Mouse (Mus musculus): ENCODE measurements around the gene Dhx30. TPM values are rescaled to one million over a fixed set of nuclear protein-coding genes. Genes with fewer than 3 reads are reported as not detected.
A peak's percentile ranks its signal among the peaks of the same experiment; 100 is the strongest.
"Not testable (repeated sequence)": the region's sequence is repeated elsewhere in the genome, so short reads cannot be mapped to it uniquely, and the experiment has no call there.

The Dhx30 gene
- polyA plus RNA-seq, 1 experiment from 2014 or later = 92.7 TPM

DNA sequence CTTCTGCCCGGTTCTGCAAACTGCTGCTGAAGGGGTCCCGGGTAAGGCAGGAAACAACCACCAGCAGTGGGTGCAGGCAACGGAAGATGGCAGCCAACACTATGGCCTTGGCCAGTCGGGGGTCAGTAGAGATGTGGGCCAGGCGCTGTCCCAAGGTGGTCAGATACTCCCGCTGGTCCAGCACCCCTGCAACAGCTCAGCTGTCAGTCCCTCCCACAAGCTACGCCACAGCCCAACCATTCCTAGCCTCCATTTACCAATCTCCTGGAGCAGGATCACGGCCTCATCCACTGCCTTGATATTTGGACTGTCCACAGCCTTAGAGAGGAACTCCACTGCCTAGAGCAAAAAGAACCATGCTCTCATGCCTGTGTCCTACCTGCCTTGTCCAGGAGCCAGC lies 31.9 kb downstream of the Dhx30 start:
- no peaks in the 10 kb centered on the region for H3K4me1 ChIP-seq (replicated peaks)
- H3K4me2 ChIP-seq (replicated peaks) = no peak overlapping the region
- 93% methylated on average over 8 of the region's 8 CpGs for WGBS
- no peak for ATAC-seq
- H3K27ac ChIP-seq = no peak overlapping the region
- no peak overlapping the region for H3K9ac ChIP-seq
- no peaks in the 10 kb centered on the region for H3K27me3 ChIP-seq (replicated peaks)
- H3K4me3 ChIP-seq (replicated peaks) = no peak overlapping the region
- H3K36me3 ChIP-seq = peaks cover 66% of the 10 kb centered on the region
- H3K9me3 ChIP-seq = no peaks in the 10 kb centered on the region

DNA sequence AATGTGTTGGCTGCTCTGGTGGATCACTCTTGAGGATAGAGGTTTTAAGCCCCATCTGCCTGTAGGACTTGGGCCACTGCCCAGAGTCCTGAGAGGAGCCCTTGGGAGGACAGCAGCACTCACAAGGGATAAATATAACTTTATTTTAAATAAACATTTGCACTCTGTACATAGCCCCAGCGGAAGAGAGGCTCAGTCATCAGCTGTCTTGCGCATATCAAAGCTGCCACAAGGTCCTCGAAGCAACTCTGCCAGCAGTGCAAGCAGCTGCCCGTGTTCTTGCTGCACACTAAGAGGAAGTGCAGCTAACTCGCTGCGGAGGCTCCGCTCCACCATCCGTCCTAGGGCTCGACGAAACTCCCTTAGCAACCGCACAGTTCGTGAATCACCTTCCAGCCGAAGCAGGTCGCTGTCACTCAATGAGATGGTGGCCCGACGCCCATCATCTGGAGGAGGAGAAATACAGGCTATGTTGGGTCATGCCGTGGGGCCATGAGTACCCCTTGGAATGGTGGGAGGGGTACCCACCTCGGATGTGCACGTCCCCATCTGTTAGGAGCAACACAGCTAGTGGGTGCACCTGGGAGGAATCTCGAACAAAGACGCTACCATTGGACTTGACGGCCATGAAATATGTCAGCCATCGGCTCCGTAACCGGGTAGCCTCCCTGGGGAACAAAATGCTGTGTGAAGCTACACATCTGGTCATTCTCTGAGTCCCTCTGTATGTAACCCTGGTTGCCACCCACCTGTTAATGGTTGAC lies 33.2 kb downstream of the Dhx30 start:
- Histone ChIP-seq H3K4me2 (replicated peaks) (no peak overlapping the region), H3K4me1 (replicated peaks) (no peaks in the 10 kb centered on the region), H3K9me3 (no peaks in the 10 kb centered on the region), H3K27ac (no peak overlapping the region), H3K36me3 (peaks cover 61% of the 10 kb centered on the region), H3K27me3 (replicated peaks) (no peaks in the 10 kb centered on the region), H3K9ac (no peak overlapping the region), H3K4me3 (replicated peaks) (no peak overlapping the region)
- 73% methylated on average over 25 of the region's 25 CpGs for WGBS
- ATAC-seq = peak; percentile 65

DNA sequence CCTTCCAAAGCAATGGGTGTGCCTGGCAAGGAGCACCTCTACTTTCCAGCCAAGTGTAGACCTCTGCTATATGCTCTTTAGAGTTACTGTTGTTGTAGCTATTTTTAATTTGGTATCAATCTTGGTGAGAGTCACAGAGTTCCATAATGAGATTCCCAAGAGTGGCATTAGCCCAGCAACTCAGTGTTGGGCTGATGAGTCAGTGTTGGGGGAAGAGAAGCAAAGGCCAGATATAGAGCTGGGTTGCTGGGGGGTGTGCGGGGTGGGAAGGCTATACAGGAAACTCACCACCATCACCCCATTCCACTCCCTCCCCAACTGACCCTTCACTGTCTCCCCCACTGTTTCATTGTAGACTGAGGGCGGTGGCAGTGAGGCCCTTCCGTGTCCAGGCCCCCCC lies 36.6 kb downstream of the Dhx30 start:
- Histone ChIP-seq H3K4me2 (replicated peaks) (no peak overlapping the region), H3K36me3 (peaks cover 43% of the 10 kb centered on the region), H3K27me3 (replicated peaks) (no peaks in the 10 kb centered on the region), H3K4me3 (replicated peaks) (no peak overlapping the region), H3K27ac (no peak overlapping the region), H3K9ac (no peak overlapping the region), H3K4me1 (replicated peaks) (no peaks in the 10 kb centered on the region), H3K9me3 (no peaks in the 10 kb centered on the region)
- 73% methylated on average over 3 of the region's 3 CpGs for WGBS
- ATAC-seq = no peak

DNA sequence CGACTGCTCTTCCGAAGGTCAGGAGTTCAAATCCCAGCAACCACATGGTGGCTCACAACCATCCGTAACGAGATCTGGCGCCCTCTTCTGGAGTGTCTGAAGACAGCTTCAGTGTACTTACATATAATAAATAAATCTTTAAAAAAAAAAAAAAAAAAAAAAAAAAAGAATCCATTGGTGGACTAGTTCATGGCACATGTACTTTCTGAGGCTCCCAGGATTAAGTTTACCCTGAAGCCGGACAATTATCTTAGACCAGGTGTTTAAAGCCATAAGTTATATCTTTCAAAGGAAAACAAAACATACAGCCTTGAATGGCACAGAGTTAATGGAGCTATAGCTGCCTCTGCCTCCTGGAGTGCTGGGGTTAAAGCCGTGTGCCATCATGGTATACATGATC lies 41.2 kb downstream of the Dhx30 start:
- H3K36me3 ChIP-seq = peaks cover 17% of the 10 kb centered on the region
- not testable (repeated sequence) for H3K4me2 ChIP-seq (replicated peaks); H3K9me3 ChIP-seq

DNA sequence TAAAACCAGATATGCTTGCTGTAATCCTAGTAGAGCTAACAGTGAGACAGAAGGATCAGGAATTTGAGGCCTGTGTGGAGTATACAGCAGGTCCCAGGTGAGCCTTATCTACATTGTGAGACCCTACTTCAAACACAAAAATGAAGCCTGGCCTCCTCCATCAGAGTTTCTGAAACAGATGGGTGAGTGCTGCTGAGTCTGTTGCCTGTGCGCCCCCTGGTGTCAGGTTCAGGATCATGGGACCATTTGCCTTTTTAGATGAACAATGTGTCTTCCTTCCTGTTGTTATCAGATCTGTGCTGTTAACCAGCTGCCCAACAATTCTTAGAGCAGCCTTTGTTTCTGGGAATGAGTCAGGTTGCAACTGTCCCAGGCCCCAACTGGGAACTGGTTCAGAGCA lies 45.8 kb downstream of the Dhx30 start:
- H3K27ac ChIP-seq = no peak overlapping the region
- H3K9ac ChIP-seq = no peak overlapping the region
- peaks cover 11% of the 10 kb centered on the region for H3K36me3 ChIP-seq
- peak; percentile 39; the same call in 1 of the 2 replicates for ATAC-seq
- WGBS = 0% methylated on average over 1 of the region's 1 CpGs
- no peak overlapping the region for H3K4me3 ChIP-seq (replicated peaks)
- H3K9me3 ChIP-seq = no peaks in the 10 kb centered on the region
- H3K4me2 ChIP-seq (replicated peaks) = no peak overlapping the region
- H3K27me3 ChIP-seq (replicated peaks) = no peaks in the 10 kb centered on the region
- 0 out of 2 replicates have a peak, but pooled peaks cover 5% of the 10 kb centered on the region for H3K4me1 ChIP-seq (replicated peaks)

More for the DNA sequence above, 41.2 kb downstream of the Dhx30 start:
- H3K27me3 ChIP-seq (replicated peaks); H3K27ac ChIP-seq; H3K4me1 ChIP-seq (replicated peaks); ATAC-seq; H3K9ac ChIP-seq; H3K4me3 ChIP-seq (replicated peaks): not testable (repeated sequence)
- WGBS = 70% methylated on average over 6 of the region's 7 CpGs

DNA sequence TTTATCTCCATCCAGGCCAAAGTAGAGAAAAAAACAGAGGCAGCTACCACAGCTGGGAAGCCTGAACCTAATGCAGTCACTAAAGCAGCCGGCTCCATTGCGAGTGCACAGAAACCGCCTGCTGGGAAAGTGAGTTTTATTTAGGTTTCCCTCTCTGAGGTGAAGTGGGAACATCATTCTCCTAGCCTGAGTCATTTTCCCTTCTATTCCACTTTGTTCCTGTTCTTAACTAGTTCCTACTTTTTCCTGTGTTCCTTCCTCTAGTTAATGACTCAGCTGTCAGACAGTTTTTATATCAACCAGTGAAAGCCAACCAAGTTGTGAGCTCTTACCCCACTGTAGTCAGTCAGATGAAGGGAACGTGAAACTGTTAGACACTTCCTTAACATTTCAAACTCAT lies 46.6 kb downstream of the Dhx30 start:
- WGBS = 78% methylated on average over 4 of the region's 4 CpGs
- 0 out of 2 replicates have a peak, but pooled peaks cover 5% of the 10 kb centered on the region for H3K4me1 ChIP-seq (replicated peaks)
- no peak; the same call in 1 of the 2 replicates for ATAC-seq
- H3K4me2 ChIP-seq (replicated peaks) = no peak overlapping the region
- H3K9me3 ChIP-seq = no peaks in the 10 kb centered on the region
- H3K9ac ChIP-seq = no peak overlapping the region
- H3K4me3 ChIP-seq (replicated peaks) = no peak overlapping the region
- H3K27me3 ChIP-seq (replicated peaks) = no peaks in the 10 kb centered on the region
- peak overlapping the region; percentile 45; the same call in 1 of the 2 replicates for H3K27ac ChIP-seq
- H3K36me3 ChIP-seq = peaks cover 11% of the 10 kb centered on the region

DNA sequence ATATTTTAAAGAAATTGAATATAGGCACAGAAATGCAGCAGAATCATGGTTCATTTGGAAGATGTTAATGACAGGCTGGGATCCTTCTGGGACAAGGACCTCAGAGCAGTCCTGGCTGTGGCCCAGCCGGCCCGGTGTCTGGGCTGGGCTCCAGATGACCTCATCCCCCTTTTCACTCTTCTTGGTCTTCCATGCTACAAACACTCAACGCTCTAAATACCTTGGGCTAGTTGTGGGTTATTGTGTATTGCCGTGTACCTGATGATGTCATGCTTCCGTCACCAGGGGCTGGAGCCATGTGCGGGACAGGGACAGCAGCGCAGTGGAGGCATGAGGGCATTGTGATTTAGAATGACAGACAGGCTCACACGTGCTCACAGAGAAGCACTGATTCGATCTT lies 47.3 kb downstream of the Dhx30 start:
- Histone ChIP-seq H3K4me2 (replicated peaks) (no peak overlapping the region), H3K27ac (peak overlapping the region; percentile 45), H3K4me3 (replicated peaks) (no peak overlapping the region), H3K36me3 (peaks cover 11% of the 10 kb centered on the region), H3K27me3 (replicated peaks) (no peaks in the 10 kb centered on the region), H3K9ac (no peak overlapping the region), H3K9me3 (no peaks in the 10 kb centered on the region), H3K4me1 (replicated peaks) (0 out of 2 replicates have a peak, but pooled peaks cover 5% of the 10 kb centered on the region)
- ATAC-seq = peak; percentile 51; the same call in 1 of the 2 replicates
- 69% methylated on average over 9 of the region's 9 CpGs for WGBS

DNA sequence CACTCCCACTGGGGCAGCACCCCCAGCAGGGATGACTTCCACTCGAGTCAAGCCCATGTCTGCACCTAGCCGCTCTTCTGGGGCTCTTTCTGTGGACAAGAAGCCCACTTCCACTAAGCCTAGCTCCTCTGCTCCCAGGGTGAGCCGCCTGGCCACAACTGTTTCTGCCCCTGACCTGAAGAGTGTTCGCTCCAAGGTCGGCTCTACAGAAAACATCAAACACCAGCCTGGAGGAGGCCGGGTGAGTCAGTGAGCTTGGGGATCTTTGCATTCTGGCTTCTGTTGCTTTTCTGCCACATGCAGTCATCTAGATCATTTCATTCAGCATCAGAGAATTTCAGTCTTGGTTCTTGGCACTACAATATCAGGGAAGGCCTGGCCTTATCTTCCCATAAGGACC lies 48.9 kb downstream of the Dhx30 start:
- whole genome bisulfite sequencing = 91% methylated on average over 6 of the region's 6 CpGs
- ATAC-seq = no peak
- peaks cover 11% of the 10 kb centered on the region for H3K36me3 ChIP-seq
- H3K9ac ChIP-seq = no peak overlapping the region
- no peak overlapping the region for H3K27ac ChIP-seq
- H3K4me1 ChIP-seq (replicated peaks) = 0 out of 2 replicates have a peak, but pooled peaks cover 5% of the 10 kb centered on the region
- H3K4me3 ChIP-seq (replicated peaks) = no peak overlapping the region
- H3K9me3 ChIP-seq = no peaks in the 10 kb centered on the region
- no peaks in the 10 kb centered on the region for H3K27me3 ChIP-seq (replicated peaks)
- H3K4me2 ChIP-seq (replicated peaks) = no peak overlapping the region

DNA sequence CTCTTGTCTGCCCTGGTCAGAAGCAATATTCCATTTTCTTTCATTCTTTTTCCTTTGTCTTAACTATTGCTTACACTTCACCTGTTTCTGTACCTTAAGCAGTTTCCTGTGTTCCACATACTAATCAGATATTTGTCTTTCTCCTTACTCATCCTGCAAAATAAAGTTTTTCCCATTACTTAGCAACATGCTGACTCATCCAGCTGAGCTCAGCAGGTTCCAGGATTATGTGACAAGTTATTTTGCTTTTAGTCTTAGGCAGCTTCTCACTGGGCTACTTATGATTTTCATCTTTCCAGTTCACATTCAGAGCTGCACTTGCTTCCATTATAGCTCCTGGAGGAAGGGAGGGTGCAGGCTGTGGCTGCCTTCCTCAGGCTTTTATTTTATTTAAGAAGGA lies 53.0 kb downstream of the Dhx30 start:
- no peak overlapping the region for H3K4me3 ChIP-seq (replicated peaks)
- peaks cover 11% of the 10 kb centered on the region for H3K36me3 ChIP-seq
- H3K27me3 ChIP-seq (replicated peaks) = no peaks in the 10 kb centered on the region
- no peak overlapping the region for H3K4me2 ChIP-seq (replicated peaks)
- no peaks in the 10 kb centered on the region for H3K4me1 ChIP-seq (replicated peaks)
- H3K9ac ChIP-seq = no peak overlapping the region
- ATAC-seq = no peak
- no peak overlapping the region for H3K27ac ChIP-seq
- no peaks in the 10 kb centered on the region for H3K9me3 ChIP-seq

DNA sequence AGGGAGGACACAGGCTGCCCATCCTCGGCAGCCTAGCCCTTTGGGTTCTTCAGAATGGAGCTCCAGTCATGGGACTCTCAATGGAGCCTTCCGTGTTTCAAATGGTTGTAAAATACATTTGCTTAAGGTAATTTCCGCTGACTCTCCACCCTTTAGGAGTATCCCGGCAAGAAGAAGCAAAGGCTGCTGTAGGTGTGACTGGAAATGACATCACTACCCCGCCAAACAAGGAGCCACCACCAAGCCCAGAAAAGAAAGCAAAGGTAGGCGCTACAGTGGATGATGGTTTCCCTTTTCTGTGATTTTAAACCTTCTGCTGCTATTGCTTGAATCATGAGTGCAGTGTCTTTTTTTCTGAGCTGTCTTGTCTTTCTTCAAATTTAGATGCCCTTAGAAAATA lies 54.8 kb downstream of the Dhx30 start:
- Histone ChIP-seq H3K27ac (no peak overlapping the region), H3K4me2 (replicated peaks) (no peak overlapping the region), H3K27me3 (replicated peaks) (no peaks in the 10 kb centered on the region), H3K36me3 (peaks cover 6% of the 10 kb centered on the region; the same call in 1 of the 2 replicates), H3K9me3 (no peaks in the 10 kb centered on the region), H3K4me1 (replicated peaks) (no peaks in the 10 kb centered on the region), H3K9ac (no peak overlapping the region), H3K4me3 (replicated peaks) (no peak overlapping the region)
- 92% methylated on average over 6 of the region's 6 CpGs for WGBS
- no peak for ATAC-seq

DNA sequence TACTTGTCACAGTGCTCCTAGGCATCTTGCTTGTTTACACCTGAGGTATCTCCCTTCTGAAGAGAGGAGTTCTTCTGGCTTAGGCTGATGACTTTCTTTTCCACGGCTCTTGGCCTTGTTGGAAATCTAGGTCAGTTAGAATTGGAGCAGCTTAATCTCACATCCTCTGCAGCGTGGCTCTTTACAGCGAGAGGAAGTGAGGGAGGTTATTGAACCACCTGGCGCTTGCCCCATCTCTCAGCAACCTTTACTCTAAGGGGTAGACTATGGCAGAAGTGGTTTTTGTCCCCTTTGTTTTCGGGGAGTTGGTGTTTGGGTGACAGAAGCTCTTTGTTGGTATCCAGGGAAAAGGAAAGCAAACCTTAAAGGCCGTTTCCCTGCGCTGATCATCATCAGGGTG lies 55.2 kb downstream of the Dhx30 start:
- WGBS = 89% methylated on average over 7 of the region's 7 CpGs
- ATAC-seq = no peak
- no peaks in the 10 kb centered on the region for H3K27me3 ChIP-seq (replicated peaks)

DNA sequence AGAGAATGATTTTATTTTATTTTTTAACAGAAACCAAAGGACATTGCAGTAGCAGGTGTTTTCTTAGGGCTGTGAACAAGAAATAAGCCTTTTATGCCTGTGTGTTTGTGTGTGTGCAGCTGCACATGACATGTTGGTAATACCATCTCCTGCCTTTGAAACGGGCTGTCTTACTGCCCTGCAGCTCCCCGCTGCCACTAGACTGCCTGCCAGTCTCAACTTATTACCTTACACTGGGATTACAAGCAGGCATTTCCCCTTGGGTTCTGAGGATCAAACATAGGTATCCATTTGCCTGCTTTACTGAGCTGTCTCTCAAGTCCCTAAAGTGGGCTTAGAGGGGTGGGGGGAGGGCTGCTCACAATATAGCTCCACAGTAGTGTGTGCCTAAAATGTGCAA lies 56.9 kb downstream of the Dhx30 start:
- ATAC-seq = no peak
- Histone ChIP-seq H3K27me3 (replicated peaks) (no peaks in the 10 kb centered on the region), H3K4me2 (replicated peaks) (no peak overlapping the region), H3K36me3 (no peaks in the 10 kb centered on the region), H3K27ac (no peak overlapping the region), H3K9ac (no peak overlapping the region), H3K4me3 (replicated peaks) (no peak overlapping the region), H3K9me3 (no peaks in the 10 kb centered on the region), H3K4me1 (replicated peaks) (no peaks in the 10 kb centered on the region)
- 80% methylated on average over 2 of the region's 2 CpGs for WGBS

More for the DNA sequence above, 55.2 kb downstream of the Dhx30 start:
- Histone ChIP-seq H3K4me1 (replicated peaks) (no peaks in the 10 kb centered on the region), H3K9ac (no peak overlapping the region), H3K9me3 (no peaks in the 10 kb centered on the region), H3K4me2 (replicated peaks) (no peak overlapping the region), H3K27ac (no peak overlapping the region), H3K36me3 (peaks cover 3% of the 10 kb centered on the region; the same call in 1 of the 2 replicates), H3K4me3 (replicated peaks) (no peak overlapping the region)

DNA sequence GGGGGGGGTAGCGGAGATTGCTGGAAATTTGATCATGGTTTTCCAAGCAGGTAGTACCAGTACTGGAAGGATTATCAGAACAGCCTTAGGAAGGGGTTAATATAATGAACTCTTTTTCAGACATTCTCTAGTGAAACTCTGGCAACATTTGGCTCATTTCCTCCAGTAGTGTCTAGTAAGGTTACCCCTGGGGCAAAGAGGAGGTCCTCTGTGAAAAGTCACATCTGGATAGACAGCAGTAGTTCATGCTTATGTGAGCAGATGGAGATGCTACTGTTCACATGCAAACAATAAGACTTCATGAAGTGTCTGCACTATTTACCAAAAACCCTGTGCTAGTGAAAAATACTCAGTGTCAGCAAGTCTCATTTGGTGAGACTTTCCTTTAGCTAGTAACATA lies 60.4 kb downstream of the Dhx30 start:
- Histone ChIP-seq H3K27me3 (replicated peaks) (no peaks in the 10 kb centered on the region), H3K4me3 (replicated peaks) (no peak overlapping the region), H3K9ac (no peak overlapping the region), H3K27ac (no peak overlapping the region), H3K4me2 (replicated peaks) (no peak overlapping the region), H3K9me3 (no peaks in the 10 kb centered on the region), H3K36me3 (no peaks in the 10 kb centered on the region), H3K4me1 (replicated peaks) (peaks cover 8% of the 10 kb centered on the region; the same call in 1 of the 2 replicates)
- no peak for ATAC-seq
- 96% methylated on average over 1 of the region's 1 CpGs for WGBS

Data from intestine, embryonic 15.5 days (tissue).